Mouse (Mus musculus): Measurements from ENCODE around the gene Ctcf. TPM values are rescaled to one million over a fixed set of nuclear protein-coding genes. Genes with fewer than 3 reads are reported as not detected.

The Ctcf gene
- polyA plus RNA-seq, 1 experiment from 2014 or later, result 108 TPM

DNA sequence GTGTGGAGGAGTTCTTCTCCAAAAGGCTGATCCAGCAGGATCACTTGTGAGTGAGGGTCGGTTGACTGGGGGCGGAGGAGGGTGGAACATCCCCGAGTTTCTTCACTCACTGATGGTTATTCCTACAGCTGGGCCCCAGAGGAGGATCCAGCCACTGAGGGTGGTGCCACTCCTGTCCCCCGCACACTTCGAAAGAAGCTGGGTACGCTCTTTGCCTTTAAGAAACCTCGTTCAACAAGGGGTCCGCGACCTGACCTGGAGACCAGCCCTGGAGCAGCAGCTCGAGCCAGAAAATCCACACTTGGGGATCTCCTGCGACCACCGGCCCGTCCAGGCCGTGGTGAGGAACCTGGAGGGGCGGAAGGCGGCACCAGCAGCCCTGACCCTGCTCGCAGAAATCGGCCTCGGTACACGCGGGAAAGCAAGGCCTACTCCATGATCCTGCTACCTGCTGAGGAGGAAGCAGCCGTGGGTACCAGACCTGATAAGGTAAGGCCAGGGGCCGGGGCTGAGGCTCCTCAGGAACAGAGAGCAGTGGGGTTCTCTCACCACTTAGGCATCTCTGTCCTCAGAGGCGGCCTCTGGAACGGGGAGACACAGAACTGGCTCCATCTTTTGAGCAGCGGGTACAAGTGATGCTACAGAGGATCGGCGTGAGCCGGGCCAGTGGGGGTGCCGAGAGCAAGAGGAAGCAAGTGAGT lies 58.9 kb downstream of the Ctcf start:
- Histone ChIP-seq H3K9ac (no peak overlapping the region), H3K4me1 (peaks cover 20% of the 10 kb centered on the region), H3K36me3 (peaks cover 26% of the 10 kb centered on the region), H3K4me3 (no peak overlapping the region), H3K9me3 (no peaks in the 10 kb centered on the region), H3K4me2 (no peak overlapping the region), H3K27ac (no peak overlapping the region), H3K27me3 (peaks cover 16% of the 10 kb centered on the region; the same call in 1 of the 2 replicates)
- WGBS, result 78% methylated on average over 30 of the region's 30 CpGs
- ATAC-seq (ENCODE audit: insufficient number of reproducible peaks, low FRiP score, low TSS enrichment, low read depth), result no peak

- 90% methylated on average over 17 of the region's 17 CpGs for WGBS
- H3K4me2 ChIP-seq, result no peak overlapping the region
- ATAC-seq (ENCODE audit: insufficient number of reproducible peaks, low FRiP score, low TSS enrichment, low read depth), result no peak
- no peak overlapping the region for H3K9ac ChIP-seq
- H3K4me3 ChIP-seq, result no peak overlapping the region
- peaks cover 16% of the 10 kb centered on the region; the same call in 1 of the 2 replicates for H3K27me3 ChIP-seq
- H3K27ac ChIP-seq, result no peak overlapping the region
- peaks cover 32% of the 10 kb centered on the region for H3K4me1 ChIP-seq
- H3K36me3 ChIP-seq, result peaks cover 26% of the 10 kb centered on the region
- no peaks in the 10 kb centered on the region for H3K9me3 ChIP-seq
Measured at GRCm38 (mm10) chr8:105697196-105697780, 60.9 kb downstream of the Ctcf start.

- no peak for ATAC-seq (ENCODE audit: insufficient number of reproducible peaks, low FRiP score, low TSS enrichment, low read depth)
- no peak overlapping the region for H3K4me3 ChIP-seq
- H3K27me3 ChIP-seq, result peaks cover 16% of the 10 kb centered on the region; the same call in 1 of the 2 replicates
- H3K27ac ChIP-seq, result no peak overlapping the region
- H3K4me2 ChIP-seq, result no peak overlapping the region
- no peaks in the 10 kb centered on the region for H3K9me3 ChIP-seq
- peaks cover 38% of the 10 kb centered on the region for H3K36me3 ChIP-seq
- H3K4me1 ChIP-seq, result peaks cover 30% of the 10 kb centered on the region
- WGBS, result 81% methylated on average over 5 of the region's 5 CpGs
- H3K9ac ChIP-seq, result no peak overlapping the region
Measured at GRCm38 (mm10) chr8:105698734-105699133, 62.4 kb downstream of the Ctcf start.

DNA sequence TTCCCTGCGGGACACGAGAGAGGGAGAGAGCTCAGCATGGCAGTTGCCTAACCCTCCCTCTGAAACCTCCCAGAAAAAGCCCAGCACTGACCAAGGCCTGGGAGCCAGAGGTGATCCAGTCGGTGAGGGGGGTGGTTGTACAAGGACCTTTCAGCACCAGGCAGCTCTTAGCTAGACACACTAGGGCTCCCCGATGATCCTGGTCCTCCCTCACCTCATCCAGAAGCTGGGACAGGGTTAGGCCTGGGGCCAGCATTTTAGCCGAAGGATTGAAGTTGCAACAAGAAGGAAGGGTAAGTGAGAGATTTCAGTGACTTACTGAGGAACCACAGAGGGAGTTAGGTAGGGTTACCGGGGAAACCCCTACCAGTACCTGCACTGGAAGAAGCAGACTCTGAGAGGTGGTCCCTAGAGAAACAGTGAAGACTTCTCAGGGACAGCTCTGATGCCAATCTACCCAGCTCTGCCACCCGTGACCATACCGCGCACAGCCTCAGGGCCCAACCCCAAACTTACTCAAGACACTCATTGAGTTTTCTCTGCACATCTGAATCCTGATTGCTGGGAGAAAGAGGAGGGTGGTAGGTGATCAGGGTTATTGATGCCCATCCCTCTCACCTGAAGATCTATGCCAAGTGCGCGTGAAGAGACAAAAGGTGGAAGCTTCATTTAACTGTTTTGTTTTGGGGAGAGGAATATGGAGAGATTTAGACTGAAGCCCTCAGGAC lies 63.3 kb downstream of the Ctcf start:
- Histone ChIP-seq H3K4me1 (peaks cover 22% of the 10 kb centered on the region), H3K9me3 (no peaks in the 10 kb centered on the region), H3K27me3 (0 out of 2 replicates have a peak, but pooled peaks cover 9% of the 10 kb centered on the region), H3K27ac (no peak overlapping the region), H3K4me2 (peak overlapping the region; percentile 92), H3K9ac (peak overlapping the region; percentile 54; the same call in 1 of the 2 replicates), H3K4me3 (peak overlapping the region; percentile 65), H3K36me3 (peaks cover 47% of the 10 kb centered on the region)
- WGBS, result 86% methylated on average over 11 of the region's 11 CpGs
- ATAC-seq (ENCODE audit: insufficient number of reproducible peaks, low FRiP score, low TSS enrichment, low read depth), result no peak

DNA sequence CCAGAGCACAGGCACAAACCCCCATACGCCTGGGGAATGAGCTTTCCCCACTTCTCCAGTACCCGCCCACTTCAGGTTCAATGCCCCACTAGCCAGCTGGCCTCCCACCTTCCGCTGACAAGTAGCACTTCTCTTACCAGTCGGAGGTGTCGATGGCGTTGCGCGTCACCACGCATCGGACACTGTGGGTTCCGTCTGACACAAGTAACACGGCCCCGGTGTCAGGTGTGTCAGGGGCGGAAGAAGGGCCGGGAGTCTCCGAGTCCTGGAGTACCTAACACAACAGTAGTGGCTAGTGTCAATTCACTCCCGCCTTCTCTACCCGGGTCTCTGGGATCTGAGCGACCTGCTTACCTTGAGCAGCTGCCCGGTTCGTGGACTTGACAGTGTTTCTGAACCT lies 64.2 kb downstream of the Ctcf start:
- H3K36me3 ChIP-seq, result peaks cover 51% of the 10 kb centered on the region
- peak; percentile 28 for ATAC-seq (ENCODE audit: insufficient number of reproducible peaks, low FRiP score, low TSS enrichment, low read depth)
- H3K4me1 ChIP-seq, result peaks cover 22% of the 10 kb centered on the region
- peak overlapping the region; percentile 96 for H3K27ac ChIP-seq
- H3K27me3 ChIP-seq, result no peaks in the 10 kb centered on the region
- WGBS, result 0% methylated on average over 21 of the region's 21 CpGs
- no peaks in the 10 kb centered on the region for H3K9me3 ChIP-seq
- peak overlapping the region; percentile 54 for H3K9ac ChIP-seq
- peak overlapping the region; percentile 65 for H3K4me3 ChIP-seq
- H3K4me2 ChIP-seq, result peak overlapping the region; percentile 92

- WGBS, result under 1% methylated on average over 60 of the region's 60 CpGs
- no peaks in the 10 kb centered on the region for H3K9me3 ChIP-seq
Measured at GRCm38 (mm10) chr8:105700966-105701824, 64.8 kb downstream of the Ctcf start, which contains the start of the genes Acd and Pard6a. TSS of gene Acd (minus strand) at chr8:105701102. TSS of gene Pard6a (plus strand) at chr8:105701148.

GRCm38 (mm10) chr8:105702001-105702401 lies 65.6 kb downstream of the Ctcf start:
- Histone ChIP-seq H3K9ac (peak overlapping the region; percentile 45; the same call in 1 of the 2 replicates), H3K4me1 (peaks cover 32% of the 10 kb centered on the region), H3K9me3 (no peaks in the 10 kb centered on the region), H3K4me3 (peak overlapping the region; percentile 65), H3K27me3 (no peaks in the 10 kb centered on the region), H3K27ac (peak overlapping the region; percentile 96), H3K36me3 (peaks cover 48% of the 10 kb centered on the region), H3K4me2 (peak overlapping the region; percentile 92)
- no peak for ATAC-seq (ENCODE audit: insufficient number of reproducible peaks, low FRiP score, low TSS enrichment, low read depth)
- 45% methylated on average over 18 of the region's 18 CpGs for WGBS

More at GRCm38 (mm10) chr8:105700966-105701824, 64.8 kb downstream of the Ctcf start, which contains the start of the genes Acd and Pard6a:
- H3K27ac ChIP-seq, result peak within 1 kb of the TSS; percentile 96
- H3K4me1 ChIP-seq, result peaks cover 24% of the 10 kb centered on the region
- peak within 1 kb of the TSS; percentile 54 for H3K9ac ChIP-seq
- ATAC-seq (ENCODE audit: insufficient number of reproducible peaks, low FRiP score, low TSS enrichment, low read depth), result peak; percentile 66
- H3K36me3 ChIP-seq, result peaks cover 51% of the 10 kb centered on the region
- peak within 1 kb of the TSS; percentile 92 for H3K4me2 ChIP-seq
- peak within 1 kb of the TSS; percentile 65 for H3K4me3 ChIP-seq
- H3K27me3 ChIP-seq, result no peaks in the 10 kb centered on the region

GRCm38 (mm10) chr8:105702731-105703415 lies 66.5 kb downstream of the Ctcf start:
- 92% methylated on average over 24 of the region's 24 CpGs for whole genome bisulfite sequencing
- Histone ChIP-seq H3K9me3 (no peaks in the 10 kb centered on the region), H3K27ac (no peak overlapping the region), H3K9ac (no peak overlapping the region), H3K27me3 (no peaks in the 10 kb centered on the region), H3K36me3 (peaks cover 39% of the 10 kb centered on the region), H3K4me1 (peaks cover 39% of the 10 kb centered on the region), H3K4me2 (no peak overlapping the region), H3K4me3 (no peak overlapping the region)
- no peak for ATAC-seq (ENCODE audit: insufficient number of reproducible peaks, low FRiP score, low TSS enrichment, low read depth)

DNA sequence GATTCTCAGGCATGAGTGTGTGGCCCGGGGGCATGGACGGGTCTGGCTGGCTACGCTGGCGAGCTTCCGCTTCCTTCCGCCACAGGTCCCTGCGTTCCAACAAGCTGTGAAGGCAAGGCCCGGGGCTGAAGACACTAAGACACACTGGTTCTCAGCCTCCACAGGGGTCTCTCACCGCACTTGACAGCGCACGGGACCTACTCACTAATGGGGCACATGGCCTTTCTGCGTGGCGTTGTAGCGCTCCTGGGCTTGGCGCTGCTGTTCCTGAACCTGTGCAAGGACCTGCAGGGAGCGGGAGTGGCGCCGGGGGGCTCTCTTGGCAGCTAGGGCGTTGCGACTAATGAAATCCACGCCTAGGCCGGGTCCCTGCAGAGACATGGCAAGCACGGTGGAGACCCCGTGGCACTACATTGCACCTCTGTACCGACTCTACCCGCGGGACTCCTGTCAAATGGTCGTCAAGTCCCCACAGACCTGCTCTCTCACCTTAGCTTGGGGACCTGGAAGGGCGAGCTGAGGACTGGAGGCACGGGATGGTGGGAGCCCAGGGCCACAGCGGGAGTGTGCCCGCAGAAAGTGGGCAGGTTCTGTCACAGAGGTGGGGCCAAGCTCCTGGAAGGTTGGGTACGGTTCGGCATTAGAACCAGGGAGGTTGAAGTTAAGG lies 67.9 kb downstream of the Ctcf start:
- Histone ChIP-seq H3K27me3 (no peaks in the 10 kb centered on the region), H3K4me3 (no peak overlapping the region), H3K9me3 (no peaks in the 10 kb centered on the region), H3K27ac (no peak overlapping the region), H3K4me2 (no peak overlapping the region), H3K36me3 (peaks cover 28% of the 10 kb centered on the region), H3K9ac (no peak overlapping the region), H3K4me1 (peaks cover 43% of the 10 kb centered on the region)
- no peak for ATAC-seq (ENCODE audit: insufficient number of reproducible peaks, low FRiP score, low TSS enrichment, low read depth)
- whole genome bisulfite sequencing, result 93% methylated on average over 34 of the region's 34 CpGs

DNA sequence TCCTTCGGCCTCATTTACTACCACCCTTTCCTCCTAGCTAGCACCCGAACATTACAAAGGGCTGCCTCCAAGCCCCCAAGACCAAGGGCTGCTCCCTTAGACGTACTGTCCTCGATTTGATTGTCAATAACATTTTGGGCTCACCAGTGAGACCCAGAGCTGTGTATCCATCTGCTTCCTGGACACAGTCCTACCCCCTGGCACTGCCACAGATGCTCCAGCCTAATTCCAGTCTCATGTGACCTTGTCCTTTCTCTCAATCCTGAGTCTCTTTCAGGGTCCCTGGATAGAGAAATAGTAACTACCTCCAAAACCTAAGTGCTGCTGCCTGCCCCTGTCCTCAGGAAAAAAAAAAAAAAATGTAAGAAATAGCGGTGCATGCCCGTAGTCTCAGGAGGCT lies 68.6 kb downstream of the Ctcf start:
- H3K4me1 ChIP-seq, result peaks cover 37% of the 10 kb centered on the region
- no peak for ATAC-seq (ENCODE audit: insufficient number of reproducible peaks, low FRiP score, low TSS enrichment, low read depth)
- no peaks in the 10 kb centered on the region for H3K27me3 ChIP-seq
- H3K4me3 ChIP-seq, result no peak overlapping the region
- 88% methylated on average over 6 of the region's 6 CpGs for WGBS
- no peak overlapping the region for H3K4me2 ChIP-seq
- H3K27ac ChIP-seq, result no peak overlapping the region
- H3K36me3 ChIP-seq, result peaks cover 25% of the 10 kb centered on the region
- no peaks in the 10 kb centered on the region for H3K9me3 ChIP-seq
- H3K9ac ChIP-seq, result no peak overlapping the region
